Comparison of ENCODE assay signal across 22 mouse cellular contexts in genomic region chr15:33824826-33825225, GRCm38 (mm10).
"Had no signal": no experiment of that assay in that cellular context is flagged by ENCODE, and none has a peak within 500 bp of the region (broad histone marks: within the 10 kb centered on the region; RNA-seq: fewer than 3 reads in every experiment).

No protein-coding gene starts in this region.

- H3K4me3 ChIP-seq: layer of hippocampus, adult 2 months; limb, embryonic 12.5 days; limb, embryonic 15.5 days; midbrain, embryonic 12.5 days; midbrain, embryonic 15.5 days; neural tube, embryonic 12.5 days; neural tube, embryonic 15.5 days had no signal

- H3K36me3 ChIP-seq: limb, embryonic 12.5 days; limb, embryonic 15.5 days; midbrain, embryonic 12.5 days; midbrain, embryonic 15.5 days; neural tube, embryonic 12.5 days; neural tube, embryonic 15.5 days had no signal

- H3K4me1 ChIP-seq: limb, embryonic 12.5 days; limb, embryonic 15.5 days; midbrain, embryonic 12.5 days; midbrain, embryonic 15.5 days; neural tube, embryonic 12.5 days; neural tube, embryonic 15.5 days had no signal

- DNase-seq: kidney, adult 9 months; kidney, postnatal 14 days; layer of hippocampus, adult 9-11 months; left cerebral cortex, postnatal 4 days; liver, postnatal 0 days; lung, embryonic 14.5 days; right cerebral cortex, adult 18-20 months; right cerebral cortex, postnatal 14 days; right cerebral cortex, postnatal 4 days; thymus, adult 18-20 months; thymus, postnatal 36 days had no signal

- H3K27me3 ChIP-seq: limb, embryonic 12.5 days; limb, embryonic 15.5 days; midbrain, embryonic 12.5 days; midbrain, embryonic 15.5 days; neural tube, embryonic 12.5 days; neural tube, embryonic 15.5 days had no signal

- ATAC-seq: liver, postnatal 0 days; lung, postnatal 0 days; midbrain, embryonic 15.5 days had no signal

- H3K4me2 ChIP-seq: limb, embryonic 12.5 days; limb, embryonic 15.5 days; liver, embryonic 11.5 days; lung, embryonic 14.5 days; midbrain, embryonic 12.5 days; midbrain, embryonic 15.5 days; neural tube, embryonic 12.5 days; neural tube, embryonic 15.5 days had no signal

- H3K27ac ChIP-seq: layer of hippocampus, adult 2 months; limb, embryonic 12.5 days; limb, embryonic 15.5 days; liver, embryonic 14.5 days; macrophage; midbrain, embryonic 12.5 days; midbrain, embryonic 15.5 days; neural tube, embryonic 12.5 days; neural tube, embryonic 15.5 days had no signal

- H3K9ac ChIP-seq: limb, embryonic 12.5 days; limb, embryonic 15.5 days; liver, embryonic 14.5 days; liver, postnatal 0 days; lung, embryonic 14.5 days; midbrain, embryonic 12.5 days; midbrain, embryonic 15.5 days; neural tube, embryonic 12.5 days; neural tube, embryonic 15.5 days had no signal

- H3K9me3 ChIP-seq: limb, embryonic 12.5 days; limb, embryonic 15.5 days; midbrain, embryonic 12.5 days; midbrain, embryonic 15.5 days; neural tube, embryonic 12.5 days; neural tube, embryonic 15.5 days had no signal
